Mouse (Mus musculus) ES-Bruce4 (cell line): ENCODE measurements around the gene Desi1. TPM values are rescaled to one million over a fixed set of nuclear protein-coding genes. Genes with fewer than 3 reads are reported as not detected.
"Not testable (repeated sequence)": the region's sequence is repeated elsewhere in the genome, so short reads cannot be mapped to it uniquely, and the experiment has no call there.

Experiments used
- H3K27ac ChIP-seq: 2 replicates; pipeline ENCODE4 v1.5.1; 2012; ENCODE audit warnings: low read length, inconsistent platforms; ENCODE audit not compliant: insufficient read depth
- H3K27me3 ChIP-seq: 2 replicates; pipeline ENCODE4 v1.6.1; 2012; ENCODE audit warnings: mild to moderate bottlenecking, low read length, inconsistent platforms; ENCODE audit not compliant: control insufficient read depth, poor library complexity, insufficient read depth, severe bottlenecking
- H3K36me3 ChIP-seq: 2 replicates; pipeline ENCODE4 v1.6.1; 2012; ENCODE audit warnings: inconsistent platforms, mild to moderate bottlenecking, low read length, moderate library complexity; ENCODE audit not compliant: control insufficient read depth, poor library complexity, insufficient read depth, severe bottlenecking
- H3K4me1 ChIP-seq: one replicate; pipeline ENCODE4 v1.8.1; 2011; ENCODE audit warnings: low read length; ENCODE audit not compliant: control insufficient read depth, insufficient read depth
- H3K4me3 ChIP-seq: 2 replicates; pipeline ENCODE4 v1.5.1; 2011; ENCODE audit warnings: low read depth, mild to moderate bottlenecking, low read length
- H3K9ac ChIP-seq: 2 replicates; pipeline ENCODE4 v1.6.1; 2012; ENCODE audit warnings: low read depth, mild to moderate bottlenecking, inconsistent platforms; ENCODE audit not compliant: poor library complexity, severe bottlenecking
- H3K9me3 ChIP-seq: replicated peaks from 2 replicates; pipeline ENCODE4 v1.6.1; 2012; ENCODE audit warnings: mild to moderate bottlenecking, low read length, inconsistent platforms; ENCODE audit not compliant: control insufficient read depth, poor library complexity, insufficient read depth, severe bottlenecking
- CTCF ChIP-seq: IDR thresholded peaks from one replicate; pipeline ENCODE4 v1.8.1; 2011; ENCODE audit warnings: low read depth, low read length
- EP300 ChIP-seq: IDR thresholded peaks from 2 replicates; pipeline ENCODE4 v1.6.1; 2011; ENCODE audit warnings: low read depth, low read length; ENCODE audit not compliant: insufficient read depth
- POLR2A ChIP-seq: IDR thresholded peaks from one replicate; pipeline ENCODE4 v1.8.1; 2011; ENCODE audit warnings: low read length; ENCODE audit not compliant: insufficient read depth
- polyA plus RNA-seq: library from polyadenylated mRNA; stranded (reverse); fragments of >200 nt; gene quantifications from 2 replicates; pipeline ENCODE4 v1.2.4, GENCODE M21; 2011; ENCODE audit warnings: low read depth; ENCODE audit not compliant: missing spikeins, insufficient read depth, insufficient read length

Desi1 gene
- polyA plus RNA-seq, 1 experiment = 45.9 TPM

- Histone ChIP-seq H3K27ac (no peak overlapping the region), H3K27me3 (no peaks in the 10 kb centered on the region), H3K9ac (no peak overlapping the region), H3K4me1 (peaks cover 3% of the 10 kb centered on the region), H3K4me3 (no peak overlapping the region), H3K36me3 (no peaks in the 10 kb centered on the region; the same call in 1 of the 2 replicates), H3K9me3 (no peaks in the 10 kb centered on the region)
- TF ChIP-seq CTCF (no peak), EP300 (no peak), POLR2A (no peak)
Measured at GRCm38 (mm10) chr15:81990549-81990948, 43.1 kb downstream of the Desi1 start.

GRCm38 (mm10) chr15:81989371-81990062, 44.1 kb downstream of the Desi1 start:
- TF ChIP-seq CTCF (peak; percentile 86), POLR2A (no peak), EP300 (no peak)
- no peak overlapping the region for H3K27ac ChIP-seq

GRCm38 (mm10) chr15:81987646-81988045, 46.0 kb downstream of the Desi1 start, which contains the start of gene Xrcc6:
Gene Xrcc6, plus strand, starts transcription at chr15:81987835.
- no peak for TF ChIP-seq EP300
- TF ChIP-seq POLR2A = no peak
- TF ChIP-seq CTCF = no peak
- Histone ChIP-seq H3K9ac (no peak within 1 kb of the TSS), H3K4me1 (peaks cover 3% of the 10 kb centered on the region), H3K9me3 (no peaks in the 10 kb centered on the region), H3K27ac (no peak within 1 kb of the TSS), H3K4me3 (no peak within 1 kb of the TSS), H3K27me3 (no peaks in the 10 kb centered on the region), H3K36me3 (no peaks in the 10 kb centered on the region)

More at GRCm38 (mm10) chr15:81989371-81990062, 44.1 kb downstream of the Desi1 start:
- H3K4me3 ChIP-seq = no peak overlapping the region
- no peak overlapping the region for H3K9ac ChIP-seq
- no peaks in the 10 kb centered on the region; the same call in 1 of the 2 replicates for H3K36me3 ChIP-seq
- H3K27me3 ChIP-seq = no peaks in the 10 kb centered on the region
- H3K9me3 ChIP-seq = no peaks in the 10 kb centered on the region
- H3K4me1 ChIP-seq = peaks cover 3% of the 10 kb centered on the region

DNA sequence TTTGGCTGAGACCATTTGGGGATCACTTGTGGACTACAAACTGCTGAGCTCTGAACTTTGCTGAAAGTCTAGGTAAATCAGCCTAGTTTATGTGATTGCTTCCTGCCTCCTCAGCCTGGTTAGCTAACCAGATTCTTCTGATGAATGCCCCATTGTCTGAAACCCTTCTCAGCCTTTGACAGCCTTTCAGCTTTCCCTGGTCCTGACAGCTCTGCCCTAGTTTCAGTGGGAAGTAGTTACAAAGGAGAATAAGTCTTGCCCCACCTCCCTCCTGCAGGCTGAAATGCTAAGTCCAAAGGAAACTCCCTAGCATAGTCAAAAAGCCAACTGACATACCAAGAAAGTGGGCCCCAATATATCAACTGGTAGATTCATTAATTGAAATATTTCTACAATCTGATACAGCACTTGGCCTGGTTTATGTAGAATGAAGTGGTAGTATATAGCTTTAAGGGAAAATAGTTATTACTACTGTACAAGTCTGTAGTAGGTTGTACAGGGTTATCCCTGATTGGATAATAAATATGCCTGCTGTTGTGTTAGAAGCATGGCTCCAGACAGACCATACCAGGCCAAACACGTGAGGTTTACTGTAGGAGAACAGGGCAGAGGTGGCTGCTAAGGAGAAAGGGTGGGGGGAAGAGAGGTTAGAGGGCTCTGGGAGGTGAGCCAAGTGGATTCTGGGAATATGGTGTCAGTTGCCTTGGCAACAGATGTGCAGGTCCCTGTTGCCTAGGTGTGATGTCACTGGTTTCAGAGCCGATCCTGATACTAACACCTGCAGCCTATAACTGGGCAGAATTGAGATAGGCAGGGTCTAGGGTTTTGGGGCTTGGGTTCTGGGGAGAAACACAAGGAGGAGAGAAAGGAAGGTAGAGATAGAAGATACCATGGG, 48.1 kb downstream of the Desi1 start:
- no peak overlapping the region for H3K9ac ChIP-seq
- H3K27ac ChIP-seq = no peak overlapping the region
- H3K9me3 ChIP-seq = no peaks in the 10 kb centered on the region; the same call in 1 of the 2 replicates
- no peaks in the 10 kb centered on the region for H3K4me1 ChIP-seq
- no peaks in the 10 kb centered on the region for H3K36me3 ChIP-seq
- no peak overlapping the region for H3K4me3 ChIP-seq
- no peaks in the 10 kb centered on the region for H3K27me3 ChIP-seq
- TF ChIP-seq POLR2A = no peak
- TF ChIP-seq CTCF = no peak
- TF ChIP-seq EP300 = no peak

GRCm38 (mm10) chr15:81982173-81982572, 51.5 kb downstream of the Desi1 start:
- no peak for TF ChIP-seq POLR2A
- TF ChIP-seq CTCF = no peak
- TF ChIP-seq EP300 = no peak
- Histone ChIP-seq H3K9ac (no peak overlapping the region), H3K9me3 (no peaks in the 10 kb centered on the region; the same call in none of the 2 replicates), H3K27me3 (no peaks in the 10 kb centered on the region), H3K27ac (no peak overlapping the region), H3K4me1 (no peaks in the 10 kb centered on the region), H3K4me3 (no peak overlapping the region), H3K36me3 (no peaks in the 10 kb centered on the region)

GRCm38 (mm10) chr15:81980321-81980720, 53.3 kb downstream of the Desi1 start, which contains the start of gene 1700029P11Rik:
Gene 1700029P11Rik, plus strand, starts transcription at chr15:81980540.
- Histone ChIP-seq H3K27ac (peak within 1 kb of the TSS; percentile 22; the same call in 1 of the 2 replicates), H3K27me3 (no peaks in the 10 kb centered on the region), H3K4me3 (peak within 1 kb of the TSS; percentile 48), H3K9me3 (peaks cover 13% of the 10 kb centered on the region), H3K9ac (peak within 1 kb of the TSS; percentile 18; the same call in 1 of the 2 replicates), H3K36me3 (no peaks in the 10 kb centered on the region), H3K4me1 (no peaks in the 10 kb centered on the region)
- TF ChIP-seq POLR2A = no peak
- TF ChIP-seq EP300 = no peak
- TF ChIP-seq CTCF = no peak

DNA sequence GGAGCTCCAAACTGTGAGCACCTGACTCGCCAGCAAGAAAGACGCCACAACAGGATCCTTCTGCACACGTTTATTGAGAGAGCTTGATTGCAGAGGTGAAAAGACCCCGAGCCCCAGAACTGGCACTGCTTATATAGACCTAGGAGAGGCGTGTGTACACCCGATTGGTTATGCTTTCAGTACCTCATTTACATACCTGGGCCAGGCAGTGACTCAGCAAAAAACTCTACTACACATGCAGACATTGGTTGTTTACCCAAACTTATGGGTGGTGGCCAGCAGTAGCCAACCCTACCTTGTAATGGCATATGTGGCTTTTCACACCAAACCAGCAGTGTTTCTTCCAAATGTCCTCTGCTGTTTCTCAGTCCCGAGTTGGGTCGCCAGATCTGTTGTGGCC, 58.5 kb downstream of the Desi1 start:
- not testable (repeated sequence) for H3K27me3 ChIP-seq, H3K4me1 ChIP-seq, H3K9ac ChIP-seq, H3K4me3 ChIP-seq, H3K36me3 ChIP-seq
- H3K27ac ChIP-seq = peak overlapping the region; percentile 48
- peaks cover 38% of the 10 kb centered on the region for H3K9me3 ChIP-seq
